Mouse (Mus musculus): ENCODE data around the gene Sept9.

- TF ChIP-seq CTCF (IDR thresholded peaks at IDR 0.05; ENCODE audit: control insufficient read depth, insufficient read depth, insufficient replicate concordance, low read depth, low read length), result no peak
- TF ChIP-seq POLR2A (IDR thresholded peaks at IDR 0.05; ENCODE audit: control insufficient read depth, low read depth, low read length), result no peak
Observed at GRCm38 (mm10) chr11:117306311-117307088, 107.0 kb downstream of the Sept9 start.
